Mouse (Mus musculus) adrenal gland, postnatal 14 days (tissue): ENCODE results near the gene Vps13d. TPM values are rescaled to one million over a fixed set of nuclear protein-coding genes. Genes with fewer than 3 reads are reported as not detected.
"Not testable (repeated sequence)": the region's sequence is repeated elsewhere in the genome, so short reads cannot be mapped to it uniquely, and the experiment has no call there.

ENCODE experiments used
- DNase-seq: peaks from one replicate; pipeline ENCODE4 v3.0.0; 2021; ENCODE audit warnings: mixed read lengths
- total RNA-seq: library from RNA; stranded (reverse); gene quantifications from 2 replicates; pipeline ENCODE4 v1.2.3, GENCODE M21; 2021

Gene Vps13d
- total RNA-seq, 1 experiment from 2014 or later, result 52.2 TPM

DNA sequence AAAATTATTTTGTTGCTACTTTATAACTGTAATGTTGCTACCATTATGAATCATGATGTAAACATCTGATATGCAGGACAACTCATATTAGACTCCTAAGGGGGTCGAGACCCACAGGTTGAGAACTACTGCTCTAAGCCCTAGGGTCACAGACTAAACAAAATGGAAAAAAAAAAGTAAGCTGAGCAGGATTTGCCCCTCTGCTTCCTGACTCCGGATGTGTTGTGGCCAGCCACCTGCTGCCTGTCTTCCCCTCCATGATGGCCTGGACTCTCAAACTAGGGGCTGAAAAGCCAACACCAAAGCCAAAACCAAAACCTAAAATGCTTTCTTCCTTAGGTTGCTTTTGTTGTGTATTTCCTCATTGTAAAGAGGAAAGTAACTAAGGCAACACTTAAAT is 16.3 kb upstream of the Vps13d start:
- no peak for DNase-seq

DNA sequence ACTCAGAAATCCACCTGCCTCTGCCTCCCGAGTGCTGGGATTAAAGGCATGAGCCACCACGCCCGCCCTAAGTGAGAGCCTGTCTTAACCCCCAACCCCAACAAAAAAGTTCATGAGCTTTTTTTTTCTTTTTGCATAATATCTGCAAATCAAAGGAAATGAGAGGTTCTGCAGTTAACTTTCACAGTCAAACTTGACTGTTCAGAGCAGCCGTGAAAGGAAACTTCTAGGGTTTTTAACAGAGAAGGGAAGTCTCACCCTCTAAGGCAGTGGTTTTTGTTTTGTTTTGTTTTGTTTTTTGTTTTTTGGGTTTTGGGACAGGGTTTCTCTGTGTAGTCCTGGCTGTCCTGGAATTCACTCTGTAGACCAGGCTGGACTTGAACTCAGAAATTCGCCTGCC is 15.8 kb upstream of the Vps13d start:
- no peak for DNase-seq

DNA sequence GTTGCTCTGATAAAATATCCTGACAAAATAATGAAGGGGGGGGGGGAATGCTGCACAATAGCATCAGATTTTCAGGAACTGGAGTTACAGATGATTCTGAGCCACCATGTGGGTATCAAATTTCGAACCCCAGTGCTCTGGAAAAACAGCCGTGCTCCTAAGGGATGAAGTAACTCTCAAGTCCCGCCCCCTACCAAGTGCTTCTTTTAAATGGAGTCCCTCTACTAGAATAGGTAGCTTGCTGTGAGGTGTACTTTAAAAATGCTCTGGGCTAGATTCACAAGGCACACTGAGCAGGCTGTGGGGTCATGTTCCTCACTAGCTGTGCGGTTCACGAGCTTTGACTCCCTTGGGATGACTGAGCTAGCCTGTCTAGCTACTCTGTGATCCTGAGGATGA is 14.9 kb upstream of the Vps13d start:
- no peak for DNase-seq

DNA sequence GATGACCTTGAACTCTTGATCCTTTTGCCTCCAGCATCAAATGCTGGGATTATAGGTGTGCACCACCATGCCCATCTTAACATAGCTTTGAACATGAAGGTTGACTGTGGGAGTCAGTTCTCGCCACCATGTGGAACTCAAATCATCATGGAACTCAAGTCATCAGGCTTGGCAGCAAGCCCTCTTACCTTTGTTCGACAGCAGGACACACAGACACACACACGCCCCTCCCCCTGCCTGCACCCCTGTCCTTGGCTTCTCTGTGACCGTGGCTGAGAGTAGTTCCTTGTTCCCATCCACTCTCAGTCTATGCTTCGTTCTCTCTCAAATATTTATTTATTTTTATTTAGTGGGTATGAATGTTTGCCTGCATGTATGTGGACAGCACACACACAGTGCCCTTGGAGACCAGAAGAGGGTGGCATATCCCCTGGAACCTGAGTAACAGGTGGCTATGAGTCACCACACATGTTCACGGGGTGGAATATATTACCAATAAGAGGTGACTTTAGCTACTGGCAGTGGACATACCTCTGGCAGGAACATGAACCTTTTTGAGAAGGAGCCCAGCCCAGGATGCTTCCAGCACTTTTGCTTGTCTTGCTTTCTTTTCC is 14.4 kb upstream of the Vps13d start:
- no peak for DNase-seq

DNA sequence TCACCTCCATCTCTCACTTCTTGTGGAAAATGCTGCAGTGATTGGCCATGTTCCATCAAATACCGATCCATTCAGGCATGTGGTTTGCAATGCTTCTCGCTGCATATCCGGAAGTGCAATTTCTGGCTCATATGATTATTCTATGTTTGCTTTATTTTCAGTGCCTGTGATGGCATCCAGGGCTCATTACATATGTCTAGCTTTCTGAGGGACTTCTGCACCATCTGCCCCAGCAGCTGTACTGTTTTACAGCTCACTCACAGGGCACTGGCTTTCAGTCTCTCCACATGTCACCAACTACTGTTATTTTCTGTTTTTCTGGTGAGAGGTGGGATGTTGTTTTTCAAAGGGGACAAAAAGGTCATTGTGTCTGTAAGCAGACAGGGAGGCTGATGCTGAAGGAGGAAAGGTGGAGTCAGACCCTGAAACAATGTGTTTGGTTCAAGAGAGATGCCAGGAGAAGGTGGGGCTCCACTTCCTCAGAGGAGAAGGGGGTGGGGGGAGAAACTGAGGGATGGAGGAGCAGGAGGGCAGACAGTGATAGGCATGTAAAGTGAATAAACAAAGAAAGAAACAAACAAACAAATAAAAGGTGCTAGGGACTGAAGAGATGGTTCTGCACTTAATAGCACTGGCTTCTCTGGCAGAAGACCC is 13.0 kb upstream of the Vps13d start:
- DNase-seq, result no peak

DNA sequence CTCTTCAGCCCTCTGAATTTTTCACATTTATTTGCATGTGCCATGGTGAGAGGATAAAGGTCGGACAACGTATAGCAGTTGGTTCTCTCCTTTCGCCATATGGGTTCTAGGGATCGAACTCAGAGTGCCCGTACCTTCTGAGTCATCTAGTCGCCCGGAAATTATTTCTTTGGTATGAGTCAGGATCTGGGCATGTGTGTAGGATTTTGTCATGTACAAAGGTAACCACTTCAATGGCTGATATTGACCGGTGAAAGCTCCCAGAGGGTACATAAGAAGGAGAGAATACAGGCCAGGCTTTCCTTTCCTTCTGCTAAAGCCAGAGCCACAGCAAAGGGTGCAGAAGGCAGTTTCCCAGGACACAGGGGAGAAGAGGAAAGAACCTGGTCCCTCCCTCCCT is 10.0 kb upstream of the Vps13d start:
- DNase-seq, result no peak

DNA sequence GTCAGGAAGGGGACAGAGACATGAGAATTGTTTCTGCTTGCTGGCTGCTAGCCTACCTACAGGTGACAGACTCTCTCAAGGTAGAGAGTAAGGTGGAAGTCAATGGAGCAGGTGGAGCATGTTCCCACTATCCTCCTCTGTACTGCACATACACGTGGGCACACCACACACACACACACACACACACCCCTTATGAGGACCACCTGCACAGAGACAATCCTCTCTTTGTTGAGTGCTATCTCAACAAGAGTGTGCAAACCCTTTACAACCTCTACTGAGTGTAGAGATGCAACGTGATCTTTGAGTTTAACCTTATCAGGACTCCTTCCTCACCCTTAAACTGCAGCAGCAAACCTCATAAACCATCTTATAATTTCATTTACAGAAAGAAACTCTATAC is 8.5 kb upstream of the Vps13d start:
- DNase-seq, result no peak

DNA sequence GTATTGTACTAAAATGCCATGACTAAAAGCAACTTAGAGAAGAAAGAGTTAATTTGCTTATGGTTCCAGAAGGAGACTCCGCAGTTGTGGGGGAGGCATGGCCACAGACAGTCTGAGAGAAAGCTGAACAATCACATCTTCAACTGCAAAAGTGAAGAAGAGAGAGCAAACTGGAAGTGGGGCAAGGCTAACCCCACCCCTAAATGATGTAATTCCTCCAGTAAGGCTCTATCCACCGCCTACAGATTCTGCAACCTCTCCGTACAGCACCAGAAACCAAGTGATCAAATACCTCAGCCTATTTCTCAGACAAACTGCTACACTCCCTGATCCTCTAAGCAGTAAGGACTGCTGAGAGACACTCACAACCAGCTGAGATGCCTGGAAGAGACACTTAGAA is 6.6 kb upstream of the Vps13d start:
- DNase-seq, result no peak

DNA sequence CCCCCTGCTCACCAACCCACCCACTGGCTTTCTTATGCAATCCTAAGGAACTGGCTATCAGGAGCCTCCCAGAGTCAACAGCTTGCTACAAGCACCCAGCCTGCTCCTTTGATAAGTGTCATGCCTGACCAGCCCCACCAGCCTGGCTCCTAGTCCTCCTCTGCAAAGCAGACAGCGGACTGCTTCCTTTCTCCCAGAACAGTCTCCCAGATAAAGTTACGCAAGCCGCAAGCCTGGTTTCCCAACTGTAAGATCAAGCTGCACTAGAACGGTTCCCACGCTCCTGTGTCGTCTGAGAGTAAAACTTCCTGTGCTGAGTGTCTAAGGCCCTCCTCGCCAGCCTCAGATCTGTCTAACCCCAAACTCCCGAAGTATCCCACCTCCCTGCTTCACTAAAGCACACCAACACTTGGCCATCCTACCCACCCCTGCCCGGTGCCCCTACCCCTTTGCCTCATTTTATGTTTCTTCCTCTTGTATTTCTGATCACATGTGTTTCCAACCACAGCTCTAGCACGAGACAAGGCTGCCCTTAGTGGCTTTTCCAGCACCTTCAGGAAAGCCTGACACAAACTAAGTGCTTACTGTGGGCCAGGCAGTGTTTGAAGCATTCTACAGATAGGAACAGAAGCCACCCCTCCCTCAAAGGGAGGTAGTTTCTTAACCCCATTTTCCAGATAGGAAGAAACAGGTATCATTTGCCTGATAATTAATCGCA is 5.3 kb upstream of the Vps13d start:
- DNase-seq, result peak; percentile 61

DNA sequence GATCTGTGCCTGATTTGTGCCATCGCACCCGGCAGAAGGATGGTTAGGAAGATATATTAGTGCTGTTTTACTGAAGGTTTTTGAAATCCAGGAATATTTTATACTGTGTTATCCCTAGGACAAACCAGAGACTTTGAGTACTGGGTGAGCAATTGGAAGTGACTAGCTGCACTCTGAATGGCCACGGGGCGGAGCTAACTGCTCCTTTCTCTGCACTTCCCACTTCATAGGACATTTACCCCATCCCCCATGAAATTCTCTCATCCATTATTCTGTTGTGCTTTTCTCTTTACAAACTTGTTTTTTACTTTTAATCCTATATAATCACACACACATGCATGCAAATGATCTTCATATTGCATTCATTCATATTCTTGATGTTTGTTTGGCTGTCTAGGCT is 1.8 kb upstream of the Vps13d start:
- DNase-seq, result no peak

DNA sequence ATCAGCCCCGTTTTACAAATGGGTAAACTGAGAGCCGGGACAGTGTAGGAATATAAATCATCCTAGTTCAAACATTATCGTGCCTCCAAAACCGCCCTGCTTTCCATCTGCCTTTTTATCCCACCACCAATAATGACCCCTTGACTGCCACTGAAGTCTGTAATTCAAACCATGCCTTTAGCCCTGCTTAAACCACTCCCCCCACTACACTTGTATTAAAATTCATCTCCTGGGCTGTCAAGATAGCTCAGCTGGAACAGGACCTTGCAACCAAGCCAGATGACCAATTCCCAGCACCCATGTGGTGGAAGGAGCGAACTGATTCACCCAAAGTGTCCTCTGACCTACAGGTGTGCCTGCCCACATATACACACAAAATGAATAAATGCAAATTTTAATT is 367 bp upstream of the Vps13d start:
- no peak for DNase-seq

DNA sequence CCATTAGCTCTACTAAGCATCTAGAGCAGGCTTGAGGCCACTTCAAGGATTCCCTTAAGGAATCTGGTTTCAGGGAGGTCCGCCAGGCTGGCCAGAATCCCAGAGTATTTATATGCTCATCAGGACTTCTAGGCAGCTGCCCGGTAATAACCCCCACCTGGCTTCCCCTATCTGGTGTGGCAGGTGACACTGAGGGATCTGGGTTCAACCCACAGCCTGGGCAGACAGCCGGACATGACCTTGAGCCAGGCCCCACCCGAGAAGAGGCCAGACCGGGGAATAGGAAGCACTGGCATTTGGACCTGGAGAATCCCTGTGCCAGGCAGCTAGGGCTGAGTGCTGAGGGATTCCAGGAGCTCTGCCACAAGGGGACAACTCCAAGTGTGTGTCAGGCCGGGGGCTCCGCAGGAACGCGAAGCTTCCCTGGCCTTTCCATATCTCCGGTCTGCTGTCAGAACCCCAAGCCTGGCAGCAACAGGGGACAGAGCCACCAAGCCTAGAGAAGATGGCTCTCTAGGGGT is 754 bp downstream of the Vps13d start:
- peak; percentile 80 for DNase-seq

DNA sequence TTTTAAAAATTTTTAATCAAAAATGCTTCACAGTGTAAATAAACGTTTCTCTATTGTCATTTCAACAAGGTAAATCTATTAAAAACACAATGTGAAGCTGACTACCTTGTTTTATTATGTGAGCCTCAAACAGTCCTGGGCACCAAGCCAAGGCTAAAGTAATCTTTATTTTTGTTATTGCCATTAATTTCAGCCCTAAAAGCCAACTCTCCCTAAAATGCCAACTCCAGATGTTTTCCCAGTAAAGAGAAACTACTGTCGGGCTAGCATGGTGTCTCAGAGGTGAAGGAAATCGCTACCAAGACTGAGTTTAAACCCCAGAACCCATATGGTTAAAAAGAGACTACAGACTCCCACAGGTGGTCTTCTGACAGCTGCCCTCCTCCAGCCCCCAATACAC is 1.4 kb downstream of the Vps13d start:
- DNase-seq, result no peak

DNA sequence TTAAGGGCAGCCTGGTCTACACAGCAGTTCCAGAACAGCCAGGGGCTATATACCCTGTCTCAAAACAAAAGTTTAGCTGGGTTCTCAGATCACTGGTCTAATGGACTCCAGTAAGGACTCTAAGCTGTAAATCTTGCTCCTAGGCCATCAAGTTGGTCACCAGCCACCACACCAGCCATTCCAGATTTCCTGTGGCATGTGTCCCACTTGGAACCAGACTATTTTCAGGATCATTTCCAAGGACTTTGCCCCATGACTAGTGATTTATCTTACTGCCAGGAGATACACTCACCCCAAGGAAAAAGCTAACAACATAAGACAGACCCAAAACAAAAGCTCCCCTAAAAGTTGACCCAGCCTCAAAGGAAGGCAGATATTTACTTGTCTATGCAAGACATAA is 2.1 kb downstream of the Vps13d start:
- peak; percentile 81 for DNase-seq

DNA sequence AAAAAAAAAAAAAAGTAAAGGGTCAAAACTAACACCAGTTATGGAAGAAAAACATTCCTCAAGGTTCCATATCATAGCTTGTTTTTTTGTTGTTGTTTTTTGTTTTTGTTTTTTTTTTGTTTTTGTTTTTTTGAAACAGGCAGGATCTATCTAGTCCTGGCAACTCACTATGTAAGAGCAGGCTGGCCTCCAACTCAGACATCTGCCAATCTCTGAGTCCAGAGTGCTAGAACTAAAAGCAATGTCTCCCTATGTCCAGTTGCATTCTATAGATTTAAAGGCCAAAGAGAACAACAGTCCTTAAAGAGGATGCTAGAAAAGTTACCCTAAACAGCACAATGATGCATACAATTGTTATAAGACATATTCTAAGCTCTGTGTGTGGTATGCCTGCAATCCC is 6.2 kb downstream of the Vps13d start:
- no peak for DNase-seq

DNA sequence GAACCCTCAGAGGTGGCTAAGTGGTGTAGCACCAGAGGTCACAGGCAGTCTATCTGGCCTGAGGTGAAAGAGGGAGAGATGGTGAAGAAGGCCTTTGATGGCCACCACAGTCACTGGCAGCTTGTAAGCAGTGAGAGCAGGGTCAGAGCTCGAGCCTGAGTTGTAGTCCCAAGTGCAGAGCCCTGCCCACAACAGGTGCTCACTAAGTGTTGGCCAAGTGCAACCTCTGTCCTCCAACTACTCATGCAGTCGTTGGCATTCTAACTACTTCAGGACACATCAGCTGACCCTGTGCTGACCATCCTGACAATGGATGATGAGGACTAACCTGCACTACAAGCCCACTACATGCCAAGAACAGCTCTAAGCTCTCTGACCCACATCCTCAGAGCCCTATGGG is 7.2 kb downstream of the Vps13d start:
- no peak for DNase-seq

DNA sequence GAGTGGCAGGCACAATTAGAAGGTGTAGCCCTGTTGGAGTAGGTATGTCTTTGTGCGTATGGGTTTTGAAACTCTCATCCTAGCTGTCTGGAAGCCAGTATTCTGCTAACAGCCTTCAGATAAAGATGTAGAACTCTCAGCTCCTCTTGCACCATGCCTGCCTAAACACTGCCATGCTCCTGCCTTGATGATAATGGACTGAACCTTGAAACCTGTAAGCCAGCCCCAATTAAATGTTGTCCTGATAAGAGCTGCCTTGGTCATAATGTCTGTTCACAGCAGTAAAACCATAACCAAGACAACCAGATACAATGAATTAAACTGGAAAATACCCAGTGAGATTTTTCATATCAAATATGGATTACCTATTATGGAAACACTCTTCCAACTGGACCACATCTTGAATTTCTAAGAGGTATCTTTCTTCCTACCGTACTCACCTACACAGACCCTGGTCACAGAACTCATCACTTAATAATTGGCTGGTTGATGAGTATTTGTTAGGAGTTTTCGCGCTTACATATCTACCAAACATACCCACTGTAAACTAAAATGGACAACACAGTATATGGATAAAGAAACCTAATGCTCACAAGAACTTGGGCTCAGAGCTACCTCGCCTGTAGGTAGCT is 15.8 kb downstream of the Vps13d start:
- DNase-seq, result no peak

DNA sequence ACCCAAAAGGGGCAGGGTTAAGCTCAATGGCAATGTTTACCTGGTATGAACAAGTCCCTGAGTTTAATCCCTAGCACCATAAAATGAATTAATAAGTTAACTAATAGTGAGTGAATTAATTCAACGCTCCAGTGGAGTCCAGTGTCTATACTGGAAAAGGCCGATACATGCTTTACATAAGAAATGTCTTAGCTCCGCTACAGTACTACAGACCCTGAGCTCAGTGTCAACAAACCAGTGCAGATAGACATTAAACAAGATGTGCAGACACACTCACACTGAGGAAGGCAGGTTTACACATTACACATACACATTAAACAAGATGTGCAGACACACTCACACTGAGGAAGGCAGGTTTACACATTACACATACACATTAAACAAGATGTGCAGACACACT is 29.3 kb downstream of the Vps13d start:
- DNase-seq, result not testable (repeated sequence)

DNA sequence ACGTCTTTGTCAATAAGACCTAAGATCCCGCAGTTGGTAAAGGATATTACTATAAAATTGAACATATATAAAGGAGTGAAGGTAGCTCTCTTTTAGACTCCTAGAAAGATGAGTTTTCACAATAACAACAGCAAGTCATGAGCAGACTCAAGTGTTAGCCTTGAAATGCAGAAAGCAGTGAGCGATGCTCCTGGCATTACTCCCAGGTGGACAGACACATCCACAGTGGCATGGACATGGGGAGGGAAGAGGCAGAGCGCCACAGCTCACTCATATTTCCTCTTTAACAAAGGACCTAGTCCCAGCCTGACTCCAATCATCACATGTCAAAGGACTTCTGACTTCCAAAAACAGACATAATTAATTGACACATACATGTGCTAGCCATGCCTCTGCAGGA is 30.7 kb downstream of the Vps13d start:
- peak; percentile 66 for DNase-seq

DNA sequence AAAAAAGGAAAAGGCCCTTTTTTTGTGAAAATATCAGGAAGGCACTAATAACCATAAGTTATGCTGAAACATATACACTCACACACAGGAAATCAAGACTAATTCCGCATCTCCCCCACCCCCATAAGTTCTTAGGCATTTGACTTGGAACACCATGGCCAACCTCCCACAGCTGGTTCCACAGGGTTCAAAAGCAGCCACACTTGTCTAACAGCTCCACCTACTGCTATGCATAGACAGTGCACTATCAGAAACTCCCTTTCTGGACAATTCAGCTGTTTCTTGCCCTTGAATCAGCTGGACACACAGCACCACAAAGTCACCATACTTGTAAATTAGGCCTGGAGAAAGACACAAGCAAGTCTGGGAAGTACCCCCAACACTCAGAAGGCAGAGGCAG is 33.6 kb downstream of the Vps13d start:
- DNase-seq, result no peak

DNA sequence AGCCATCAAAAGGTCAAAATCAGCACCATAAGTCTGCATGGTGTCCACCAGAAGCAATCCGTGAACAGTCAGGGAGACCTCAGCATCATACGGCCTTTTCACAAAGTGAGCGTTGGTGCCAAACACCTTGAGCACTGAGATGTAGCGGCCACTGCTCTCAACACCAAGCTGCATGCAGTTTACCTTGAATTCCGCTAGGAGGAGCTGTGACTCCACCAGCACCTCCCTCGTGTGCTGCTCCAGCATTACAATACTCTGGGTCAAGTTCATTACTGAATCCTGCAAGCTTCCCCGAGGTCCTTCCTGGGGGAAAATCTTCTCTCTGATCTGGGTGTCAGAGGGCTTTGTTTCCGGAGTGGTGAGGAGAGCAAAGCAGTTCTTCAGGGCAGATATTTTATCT is 38.8 kb downstream of the Vps13d start:
- DNase-seq, result peak; percentile 76

DNA sequence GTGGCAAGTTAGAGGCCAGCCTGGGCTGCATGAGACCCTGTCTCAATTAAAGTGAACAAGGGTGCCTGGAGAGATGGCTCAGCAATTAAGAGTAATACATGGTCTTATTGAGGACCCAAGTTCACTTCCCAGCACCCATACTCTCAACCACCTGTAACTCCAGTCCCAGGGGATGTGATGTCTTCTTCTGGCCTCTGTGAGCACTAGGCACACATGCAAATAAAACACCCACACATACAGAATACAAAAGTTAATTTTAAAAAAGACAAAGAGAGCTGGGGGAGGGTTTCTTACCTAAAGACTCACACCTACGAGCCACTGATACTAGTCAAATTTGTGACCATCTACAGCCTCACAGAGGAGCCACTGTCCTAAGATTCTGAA is 43.7 kb downstream of the Vps13d start:
- no peak for DNase-seq
